Mouse (Mus musculus) liver, embryonic 14.5 days (tissue): ENCODE measurements around the gene Brms1l.

Source experiments
- CTCF ChIP-seq: IDR thresholded peaks from 2 replicates; pipeline ENCODE4 v1.5.1; 2016; ENCODE audit warnings: antibody characterized with exemption, low read depth, control low read depth
- EP300 ChIP-seq: IDR thresholded peaks from 2 replicates; pipeline ENCODE4 v1.6.1; 2016; ENCODE audit warnings: antibody characterized with exemption, low read depth

GRCm38 (mm10) chr12:55850650-55851049, 14.5 kb downstream of the Brms1l start:
- peak; percentile 83 for TF ChIP-seq EP300
- TF ChIP-seq CTCF, result no peak
